Mouse (Mus musculus) forebrain, embryonic 16.5 days (tissue): ENCODE measurements around the gene Capzb. TPM values are rescaled to one million over a fixed set of nuclear protein-coding genes. Genes with fewer than 3 reads are reported as not detected.

ENCODE experiments used
- ATAC-seq: fragments of 200-750 bp; cut with Nextera tagmentation; 2 replicates; pipeline ENCODE4 v1.8.0; 2017; ENCODE audit warnings: mild to moderate bottlenecking, moderate library complexity
- H3K27ac ChIP-seq: fragments of 300-500 bp; sonication (generic); 2 replicates; pipeline ENCODE4 v1.5.1; 2014; ENCODE audit warnings: low read length, control low read depth
- H3K27me3 ChIP-seq: fragments of 300-500 bp; sonication (generic); replicated peaks from 2 replicates; pipeline ENCODE4 v1.6.1; 2014; ENCODE audit warnings: low read length; ENCODE audit not compliant: control insufficient read depth, insufficient read depth
- H3K36me3 ChIP-seq: fragments of 300-500 bp; sonication (generic); 2 replicates; pipeline ENCODE4 v1.6.1; 2014; ENCODE audit not compliant: control insufficient read depth, insufficient read depth
- H3K4me1 ChIP-seq: fragments of 300-500 bp; sonication (generic); replicated peaks from 2 replicates; pipeline ENCODE4 v1.6.1; 2014; ENCODE audit warnings: low read length; ENCODE audit not compliant: control insufficient read depth, insufficient read depth
- H3K4me2 ChIP-seq: fragments of 300-500 bp; sonication (generic); 2 replicates; pipeline ENCODE4 v1.6.1; 2014; ENCODE audit warnings: mild to moderate bottlenecking, low read length, control low read depth
- H3K4me3 ChIP-seq: fragments of 300-500 bp; sonication (generic); replicated peaks from 2 replicates; pipeline ENCODE4 v1.5.1; 2014; ENCODE audit warnings: mild to moderate bottlenecking, low read length, control low read depth
- H3K9ac ChIP-seq: fragments of 300-500 bp; sonication (generic); replicated peaks from 2 replicates; pipeline ENCODE4 v1.6.1; 2014; ENCODE audit warnings: low read depth, low read length, control low read depth
- H3K9me3 ChIP-seq: fragments of 300-500 bp; sonication (generic); 2 replicates; pipeline ENCODE4 v1.6.1; 2016; ENCODE audit warnings: low read length; ENCODE audit not compliant: control insufficient read depth
- WGBS: fragments of 180-500 bp; shearing (Covaris S2); extraction: QIAGEN DNeasy Blood & Tissue Kit; methylation state at CpG from one replicate; pipeline ENCODE4 v1.1.7; 2014; 5-methylcytosine and 5-hydroxymethylcytosine counted together
- polyA plus RNA-seq: library from polyadenylated mRNA; unstranded; fragments of >200 nt; fragmentation: Nextera tagmentation; extraction: Ambion mirVana; gene quantifications from 2 replicates; pipeline ENCODE4 v1.2.1, GENCODE M21; 2015

Gene Capzb
- polyA plus RNA-seq, 1 experiment from 2014 or later: 311 TPM

- Histone ChIP-seq H3K4me1 (no peaks in the 10 kb centered on the region), H3K27me3 (no peaks in the 10 kb centered on the region), H3K9ac (no peak overlapping the region), H3K4me3 (no peak overlapping the region), H3K36me3 (peaks cover 4% of the 10 kb centered on the region; the same call in 1 of the 2 replicates), H3K4me2 (no peak overlapping the region), H3K27ac (no peak overlapping the region), H3K9me3 (no peaks in the 10 kb centered on the region)
- WGBS: 87% methylated on average over 13 of the region's 13 CpGs
- ATAC-seq: no peak
These were observed 73.2 kb downstream of the Capzb start for GRCm38 (mm10) chr4:139265783-139266499.

DNA sequence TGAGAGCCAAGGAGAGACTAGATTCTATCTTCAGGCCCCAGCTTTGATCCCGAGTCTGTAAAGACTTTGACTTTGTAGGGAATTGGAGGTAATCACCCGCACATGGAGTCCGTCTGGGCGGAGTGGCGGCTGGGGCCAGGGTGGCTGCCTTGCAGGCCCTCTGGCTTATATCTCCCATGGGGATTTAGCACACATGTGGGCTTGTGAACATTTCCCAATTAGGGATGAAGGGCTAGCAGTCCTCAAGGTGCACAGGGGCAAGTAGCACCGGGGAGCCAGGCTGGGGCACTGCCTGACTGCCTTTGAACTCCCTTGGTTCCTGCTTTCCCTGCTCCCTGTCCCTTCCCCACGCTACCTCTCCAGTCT lies 73.8 kb downstream of the Capzb start:
- 94% methylated on average over 7 of the region's 7 CpGs for WGBS
- no peaks in the 10 kb centered on the region for H3K4me1 ChIP-seq
- H3K9ac ChIP-seq: no peak overlapping the region
- no peak overlapping the region for H3K27ac ChIP-seq
- H3K36me3 ChIP-seq: peaks cover 4% of the 10 kb centered on the region; the same call in 1 of the 2 replicates
- no peak for ATAC-seq
- no peak overlapping the region for H3K4me3 ChIP-seq
- H3K27me3 ChIP-seq: no peaks in the 10 kb centered on the region
- H3K9me3 ChIP-seq: no peaks in the 10 kb centered on the region
- no peak overlapping the region for H3K4me2 ChIP-seq

- H3K36me3 ChIP-seq: peaks cover 2% of the 10 kb centered on the region; the same call in 1 of the 2 replicates
- H3K9me3 ChIP-seq: no peaks in the 10 kb centered on the region
- no peak overlapping the region for H3K9ac ChIP-seq
- ATAC-seq: no peak
- H3K4me2 ChIP-seq: no peak overlapping the region
- 94% methylated on average over 3 of the region's 3 CpGs for WGBS
- H3K27me3 ChIP-seq: no peaks in the 10 kb centered on the region
- H3K4me3 ChIP-seq: no peak overlapping the region
- H3K4me1 ChIP-seq: no peaks in the 10 kb centered on the region
- H3K27ac ChIP-seq: no peak overlapping the region
These were observed 74.6 kb downstream of the Capzb start for GRCm38 (mm10) chr4:139267335-139267734.

GRCm38 (mm10) chr4:139268242-139268641 lies 75.5 kb downstream of the Capzb start:
- 93% methylated on average over 1 of the region's 1 CpGs for WGBS
- Histone ChIP-seq H3K27me3 (no peaks in the 10 kb centered on the region), H3K4me1 (no peaks in the 10 kb centered on the region), H3K9me3 (no peaks in the 10 kb centered on the region), H3K36me3 (no peaks in the 10 kb centered on the region), H3K4me3 (no peak overlapping the region), H3K9ac (no peak overlapping the region), H3K4me2 (no peak overlapping the region), H3K27ac (no peak overlapping the region)
- ATAC-seq: no peak

GRCm38 (mm10) chr4:139270168-139270567 lies 77.5 kb downstream of the Capzb start:
- Histone ChIP-seq H3K4me2 (no peak overlapping the region), H3K9me3 (no peaks in the 10 kb centered on the region), H3K27me3 (no peaks in the 10 kb centered on the region), H3K4me3 (no peak overlapping the region), H3K36me3 (no peaks in the 10 kb centered on the region), H3K4me1 (no peaks in the 10 kb centered on the region), H3K9ac (no peak overlapping the region), H3K27ac (no peak overlapping the region)
- ATAC-seq: no peak
- 95% methylated on average over 3 of the region's 3 CpGs for WGBS

DNA sequence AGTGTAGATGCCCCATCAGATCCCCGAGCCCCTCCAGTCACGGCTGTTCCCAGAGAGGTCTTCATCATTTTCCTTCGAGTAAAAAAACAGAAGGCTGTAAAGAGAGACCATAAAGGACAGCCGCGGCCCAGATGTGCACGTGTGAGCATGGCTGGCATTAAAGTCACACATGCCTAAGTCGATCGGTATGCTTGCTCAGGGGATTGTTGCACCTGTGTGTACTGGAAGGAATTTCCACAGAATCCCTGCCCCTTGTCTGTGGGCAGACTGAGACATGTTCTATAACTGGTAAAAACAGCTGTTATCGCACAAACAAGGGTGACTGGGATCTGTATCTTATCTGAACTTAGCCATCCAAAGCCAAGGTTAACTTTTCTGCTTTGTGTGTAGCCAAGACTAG lies 78.9 kb downstream of the Capzb start:
- no peaks in the 10 kb centered on the region for H3K36me3 ChIP-seq
- no peaks in the 10 kb centered on the region for H3K9me3 ChIP-seq
- no peaks in the 10 kb centered on the region for H3K27me3 ChIP-seq
- no peak for ATAC-seq
- H3K4me3 ChIP-seq: no peak overlapping the region
- no peak overlapping the region for H3K4me2 ChIP-seq
- H3K27ac ChIP-seq: no peak overlapping the region
- no peak overlapping the region for H3K9ac ChIP-seq
- 95% methylated on average over 9 of the region's 9 CpGs for WGBS
- H3K4me1 ChIP-seq: no peaks in the 10 kb centered on the region

- H3K36me3 ChIP-seq: no peaks in the 10 kb centered on the region
- no peaks in the 10 kb centered on the region for H3K9me3 ChIP-seq
- H3K27ac ChIP-seq: no peak overlapping the region
- no peak overlapping the region for H3K4me2 ChIP-seq
- H3K27me3 ChIP-seq: no peaks in the 10 kb centered on the region
- ATAC-seq: no peak
- no peaks in the 10 kb centered on the region for H3K4me1 ChIP-seq
- no peak overlapping the region for H3K9ac ChIP-seq
- whole genome bisulfite sequencing: 93% methylated on average over 10 of the region's 10 CpGs
- no peak overlapping the region for H3K4me3 ChIP-seq
These were observed 80.4 kb downstream of the Capzb start for GRCm38 (mm10) chr4:139272951-139273680.

- H3K36me3 ChIP-seq: no peaks in the 10 kb centered on the region
- no peak overlapping the region for H3K27ac ChIP-seq
- no peak overlapping the region for H3K4me3 ChIP-seq
- no peaks in the 10 kb centered on the region for H3K27me3 ChIP-seq
- H3K9me3 ChIP-seq: no peaks in the 10 kb centered on the region
- ATAC-seq: no peak
- no peak overlapping the region for H3K9ac ChIP-seq
- no peak overlapping the region for H3K4me2 ChIP-seq
- H3K4me1 ChIP-seq: no peaks in the 10 kb centered on the region
- WGBS: 93% methylated on average over 7 of the region's 7 CpGs
These were observed 81.9 kb downstream of the Capzb start for GRCm38 (mm10) chr4:139274573-139274972.

DNA sequence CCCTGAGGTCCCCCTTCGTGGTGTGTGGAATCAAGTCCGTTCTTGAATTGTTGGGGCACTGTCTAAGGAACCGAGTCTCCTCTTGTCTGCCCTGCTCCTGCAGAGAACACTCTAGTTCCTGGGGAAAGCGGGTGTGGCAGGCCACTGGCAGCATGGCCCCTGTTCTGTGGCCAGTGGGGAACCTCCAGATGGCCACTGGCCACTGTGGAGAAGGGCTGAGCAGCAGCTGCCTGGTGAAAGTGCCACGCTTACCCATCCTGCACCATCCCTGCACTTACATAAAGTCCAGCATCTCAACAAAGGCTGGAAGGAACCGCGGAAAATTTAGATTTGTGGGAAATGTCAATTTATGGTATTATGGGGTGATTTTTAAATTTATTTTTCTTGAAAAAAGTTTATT lies 83.7 kb downstream of the Capzb start:
- no peaks in the 10 kb centered on the region for H3K9me3 ChIP-seq
- no peak overlapping the region for H3K4me2 ChIP-seq
- H3K27me3 ChIP-seq: no peaks in the 10 kb centered on the region
- H3K27ac ChIP-seq: no peak overlapping the region
- H3K4me1 ChIP-seq: no peaks in the 10 kb centered on the region
- no peak overlapping the region for H3K9ac ChIP-seq
- H3K4me3 ChIP-seq: no peak overlapping the region
- peaks cover 7% of the 10 kb centered on the region for H3K36me3 ChIP-seq
- ATAC-seq: no peak
- WGBS: 94% methylated on average over 7 of the region's 7 CpGs
